Mouse (Mus musculus) adrenal gland, postnatal 36 days (tissue): ENCODE results near the gene Xcl1. TPM values are rescaled to one million over a fixed set of nuclear protein-coding genes. Genes with fewer than 3 reads are reported as not detected.

Experiments used
- DNase-seq, 2 experiments: peaks; one replicate each; pipeline ENCODE4 v3.0.0; 2021; ENCODE audit warnings: mixed read lengths in 1 of 2
- total RNA-seq, 2 experiments: library from RNA; stranded (reverse); gene quantifications; 2 replicates each; pipeline ENCODE4 v1.2.3; 2021

The Xcl1 gene
- total RNA-seq, 2 experiments from 2014 or later: 0.99 TPM; not detected in 1

GRCm38 (mm10) chr1:164900696-164901095 is 34.6 kb downstream of the Xcl1 start:
- no peak for DNase-seq

- peak in 1 of 2 experiments; percentile 7 for DNase-seq
These were observed 35.1 kb downstream of the Xcl1 start for GRCm38 (mm10) chr1:164900226-164900625.

- peak; percentile 25 to 40 for DNase-seq
These were observed 35.8 kb downstream of the Xcl1 start for GRCm38 (mm10) chr1:164899506-164899905.

- peak; percentile 77 to 84 for DNase-seq
These were observed 36.4 kb downstream of the Xcl1 start for GRCm38 (mm10) chr1:164898846-164899351.

GRCm38 (mm10) chr1:164897163-164897817 is 38.0 kb downstream of the Xcl1 start:
- DNase-seq: no peak

- DNase-seq: peak; percentile 4 to 18
These were observed 38.8 kb downstream of the Xcl1 start for GRCm38 (mm10) chr1:164896211-164897145.

DNA sequence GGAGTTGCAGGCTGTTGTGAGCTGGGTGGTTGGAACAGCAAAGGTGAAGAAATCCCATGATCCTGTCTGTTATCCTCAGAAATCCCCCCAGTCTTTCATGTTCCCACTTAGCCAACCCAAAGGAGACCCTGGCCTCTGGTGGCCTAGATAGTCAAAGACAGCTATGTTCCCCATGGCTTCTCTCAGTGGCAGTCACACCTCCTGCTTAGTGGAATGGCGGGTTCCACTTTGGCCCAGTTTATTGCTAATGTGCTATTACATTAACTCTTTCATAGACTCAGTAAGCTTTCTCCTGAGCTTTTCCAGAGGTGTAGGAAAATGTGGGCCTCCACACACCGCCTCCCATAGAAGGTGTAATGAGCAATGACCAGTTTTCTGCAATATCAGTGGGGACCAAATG is 39.5 kb downstream of the Xcl1 start:
- DNase-seq: no peak

DNA sequence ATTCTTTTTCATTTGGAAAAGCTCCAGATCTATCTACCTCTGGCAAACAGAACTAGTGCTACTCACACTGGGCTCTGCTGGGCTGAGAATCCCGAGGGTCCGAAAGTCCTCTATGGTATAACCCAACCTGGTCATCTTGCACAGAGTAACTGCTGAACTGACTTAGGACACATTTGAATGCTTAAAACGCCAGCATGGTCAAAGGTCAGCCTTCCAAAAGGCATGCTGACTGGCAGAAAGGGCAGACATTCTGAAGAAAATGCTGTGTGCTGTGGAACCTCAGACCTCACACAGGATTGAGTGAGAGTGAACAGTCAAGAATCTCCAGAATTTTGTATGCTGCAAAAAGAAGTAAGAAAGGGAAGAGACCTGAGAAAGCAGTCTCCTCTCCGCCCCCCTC is 45.0 kb downstream of the Xcl1 start:
- DNase-seq: no peak

DNA sequence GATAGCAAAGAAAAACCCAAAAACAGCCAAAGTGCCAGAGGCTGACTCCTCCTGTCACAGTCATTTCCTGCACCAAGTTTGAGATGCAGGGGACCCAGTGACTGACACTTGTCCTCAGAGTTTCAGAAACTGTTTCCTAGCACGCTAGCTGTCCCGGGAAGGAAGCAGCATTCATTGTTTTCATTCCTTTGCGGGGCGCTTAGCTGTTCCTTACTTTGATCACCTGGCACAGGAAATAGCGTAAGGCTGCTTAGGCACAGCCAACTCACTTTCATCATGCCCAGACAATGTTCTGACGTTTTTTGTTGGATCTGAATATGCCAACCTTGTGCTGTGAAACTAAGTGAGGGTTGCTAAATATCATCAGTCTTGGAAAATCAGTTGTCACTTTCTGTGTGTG is 46.8 kb downstream of the Xcl1 start:
- DNase-seq: no peak

DNA sequence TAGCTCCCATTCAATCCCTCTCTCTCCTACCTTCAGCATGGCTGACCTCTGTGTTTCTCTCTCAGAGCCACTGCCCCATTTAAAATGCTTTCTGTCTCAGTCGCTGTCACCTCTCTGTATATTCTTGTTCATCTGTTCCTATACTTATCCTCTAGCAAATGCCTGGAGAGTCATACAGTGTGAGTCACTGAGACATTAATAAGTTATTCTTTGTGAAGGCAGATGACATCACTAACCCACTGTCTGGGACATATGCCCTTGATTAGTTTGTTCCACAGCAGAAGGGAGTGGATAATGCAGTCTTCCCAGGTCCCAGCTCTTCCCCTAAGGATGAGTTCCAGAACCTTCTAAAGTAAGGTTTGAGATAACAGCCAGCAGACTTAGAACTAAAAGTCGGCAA is 47.6 kb downstream of the Xcl1 start:
- DNase-seq: no peak

DNA sequence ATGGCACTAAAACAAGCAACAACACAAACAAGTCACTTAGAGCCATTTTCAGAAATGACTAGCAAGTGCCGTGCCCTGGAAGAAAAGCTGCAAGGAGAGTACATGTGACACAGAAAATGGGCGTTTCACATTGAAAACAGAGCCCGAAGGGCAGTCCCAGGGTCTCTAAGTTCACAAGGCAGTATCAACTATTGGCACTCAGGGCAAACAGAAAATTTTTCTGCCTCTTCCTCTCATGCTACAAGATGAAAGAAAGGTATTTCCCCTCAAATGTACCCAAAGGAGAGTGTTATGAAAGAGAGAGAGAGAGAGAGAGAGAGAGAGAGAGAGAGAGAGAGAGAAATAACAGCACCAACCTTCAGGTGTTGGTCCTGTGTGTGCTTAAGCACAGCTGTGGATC is 53.4 kb downstream of the Xcl1 start:
- no peak for DNase-seq

Other genes with a start within 250 kb of the Xcl1 start
- 10 to 100 TPM; 28.6 to 56.9 TPM for gene Dpt, start 138.9 kb downstream of the Xcl1 start, total RNA-seq
- gene Tbx19, start 225.2 kb upstream of the Xcl1 start, total RNA-seq: under 1 TPM in 1 of 2 experiments, not detected in 1; 0.16 TPM